Mouse (Mus musculus) layer of hippocampus, postnatal 10 days (tissue): ENCODE measurements around the gene Auts2. TPM values are rescaled to one million over a fixed set of nuclear protein-coding genes. Genes with fewer than 3 reads are reported as not detected.
A peak's percentile ranks its signal among the peaks of the same experiment; 100 is the strongest.

ENCODE experiments used
- DNase-seq, 2 experiments: peaks; one replicate each; pipeline ENCODE4 v3.0.0; 2021; ENCODE audit warnings: low spot score in 2 of 2
- total RNA-seq, 2 experiments: library from RNA; stranded (reverse); gene quantifications; 2 replicates each; pipeline ENCODE4 v1.2.3; 2021

Auts2 gene
- total RNA-seq, 2 experiments from 2014 or later = 137 to 150 TPM

DNA sequence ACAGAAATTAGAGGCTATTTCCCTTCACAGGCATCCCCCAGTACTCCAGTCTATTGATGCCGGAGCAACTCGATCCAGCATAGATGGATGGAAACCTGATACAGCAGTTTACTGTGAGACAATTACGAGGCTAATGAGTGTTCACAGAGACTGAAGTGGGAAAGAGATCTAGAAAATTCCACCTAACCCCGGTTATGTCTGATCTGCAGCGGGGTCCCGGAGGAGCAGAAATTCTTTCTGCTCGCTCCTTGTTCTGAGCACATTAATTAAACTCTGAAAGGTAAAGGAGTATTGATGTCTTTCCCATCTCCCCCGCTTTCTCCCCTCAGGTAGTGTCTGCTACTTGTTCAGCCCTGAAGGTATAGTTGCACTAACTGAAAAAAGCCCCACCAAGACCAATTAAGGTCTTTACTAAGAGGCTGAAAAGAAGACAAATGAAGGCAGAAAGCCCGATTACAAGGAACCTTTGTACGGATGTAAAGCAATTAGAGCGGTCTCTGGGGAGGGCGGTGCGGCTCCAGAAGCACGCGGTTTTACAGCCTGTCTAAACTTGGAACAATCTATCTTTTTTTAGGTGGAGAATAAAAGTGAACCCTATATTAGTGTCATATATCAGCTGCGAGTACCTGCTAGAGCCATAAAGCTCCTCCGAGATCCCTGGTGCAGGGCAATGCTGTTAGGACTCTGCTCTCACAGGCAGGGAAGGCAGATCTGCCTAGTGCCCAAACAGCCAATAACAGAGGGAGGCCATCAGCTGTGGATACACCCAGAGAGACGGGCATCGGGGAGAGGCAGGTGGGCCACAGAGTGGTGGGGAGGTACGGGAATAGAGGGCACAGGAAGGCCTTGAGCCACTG lies 691.3 kb downstream of the Auts2 start:
- DNase-seq = no peak

DNA sequence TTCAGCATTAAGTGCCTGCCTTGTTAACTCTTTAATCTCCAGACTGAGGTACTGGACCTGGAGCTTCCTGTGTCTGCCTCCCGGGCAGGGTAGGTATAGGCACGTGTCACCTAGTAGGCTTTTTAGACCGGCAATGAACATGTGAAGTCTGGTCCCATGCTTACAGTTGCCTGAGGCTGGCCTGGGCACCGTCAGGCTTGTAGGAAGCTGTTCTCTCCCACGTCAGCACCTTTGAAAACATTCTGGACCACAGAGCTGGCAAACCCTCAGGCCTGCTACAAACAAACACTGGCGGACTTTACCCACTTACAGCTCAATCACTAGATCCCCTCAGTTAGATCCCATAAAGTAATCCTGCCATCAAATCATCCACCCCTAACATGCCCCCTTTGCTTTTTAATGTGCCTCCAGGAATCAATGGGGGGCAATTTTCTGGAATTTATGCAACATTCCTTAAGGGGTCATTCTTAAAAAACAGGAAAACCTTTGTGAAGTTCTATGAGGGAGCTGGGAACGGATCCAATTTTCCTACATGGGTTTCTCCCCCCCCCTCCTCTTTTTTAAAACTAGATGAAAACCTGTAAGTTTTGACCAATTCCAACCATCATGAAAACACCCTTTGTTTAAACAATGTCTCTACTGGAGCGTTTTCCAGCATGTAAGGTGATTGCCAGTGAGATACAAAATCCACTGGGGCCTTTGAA lies 692.4 kb downstream of the Auts2 start:
- no peak for DNase-seq

- DNase-seq = no peak
Observed at GRCm38 (mm10) chr5:131849644-131850043, 693.5 kb downstream of the Auts2 start.

DNA sequence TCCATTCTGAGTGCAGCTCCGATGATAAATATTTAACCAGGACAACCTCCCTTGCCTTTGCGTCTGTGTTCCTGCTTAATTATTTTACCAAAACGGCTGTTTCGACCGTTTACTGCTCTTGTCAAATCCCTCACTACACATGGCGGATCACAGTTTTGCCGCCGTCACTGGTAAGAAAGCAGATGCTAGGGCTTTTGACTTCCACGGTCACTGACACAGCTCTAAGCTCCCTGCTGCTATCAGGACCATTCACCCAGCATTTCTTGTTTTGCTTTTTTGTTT lies 698.7 kb downstream of the Auts2 start:
- no peak for DNase-seq

DNA sequence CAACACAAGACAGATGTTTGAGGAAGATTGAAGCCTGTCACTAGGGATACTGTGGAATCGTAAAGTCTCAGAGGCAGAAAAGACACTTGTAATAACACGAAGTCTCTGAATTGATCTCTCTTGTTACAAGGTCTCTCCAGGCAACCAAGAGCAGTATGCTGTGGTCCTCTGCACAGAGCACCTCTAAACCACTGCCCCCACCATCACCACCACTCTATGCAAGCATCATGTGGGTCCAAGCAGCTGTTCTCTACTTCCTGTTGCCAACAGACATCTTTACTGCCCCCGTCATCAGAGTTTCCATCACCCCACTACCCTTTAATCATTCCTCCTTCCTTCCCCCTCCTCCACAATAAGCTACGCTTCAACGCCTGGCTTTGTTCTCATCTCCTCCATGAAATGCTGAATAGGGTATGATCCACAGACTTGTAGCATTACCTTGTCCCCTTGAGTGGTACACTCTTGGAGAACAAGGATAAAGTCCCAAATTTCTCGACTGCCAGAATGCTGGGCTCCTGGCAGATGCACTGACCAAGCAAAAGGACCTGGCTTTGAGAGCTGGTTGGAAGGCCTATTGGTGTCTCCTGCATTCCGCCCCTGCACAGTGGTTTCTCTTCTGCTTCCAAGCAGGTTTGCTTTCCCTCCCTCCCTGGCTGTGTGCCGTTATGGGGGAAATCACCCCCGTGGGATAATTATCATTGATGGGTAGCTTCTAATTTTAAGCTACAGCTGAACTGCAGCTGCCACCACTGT lies 699.2 kb downstream of the Auts2 start:
- no peak for DNase-seq

GRCm38 (mm10) chr5:131839657-131840315 lies 703.4 kb downstream of the Auts2 start:
- no peak for DNase-seq

DNA sequence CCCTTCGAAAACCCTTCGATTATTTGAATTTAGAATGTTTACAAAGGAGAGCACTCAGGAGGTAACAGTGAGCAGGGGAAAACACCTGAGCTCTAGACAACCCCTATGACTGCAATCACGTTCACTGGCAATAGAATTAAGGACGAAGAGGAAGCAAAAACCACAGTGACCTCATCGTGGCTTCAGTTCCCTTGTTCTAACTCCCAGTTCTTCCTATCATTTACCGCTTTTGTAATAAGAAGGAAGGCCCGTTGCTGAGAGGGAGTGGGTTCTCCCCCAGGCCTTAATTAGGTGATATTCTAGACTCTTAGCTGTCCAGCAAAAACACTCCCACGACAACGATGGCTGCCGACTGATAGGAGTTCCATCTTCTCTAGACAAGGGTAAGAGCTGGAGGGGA lies 704.1 kb downstream of the Auts2 start:
- no peak for DNase-seq

DNA sequence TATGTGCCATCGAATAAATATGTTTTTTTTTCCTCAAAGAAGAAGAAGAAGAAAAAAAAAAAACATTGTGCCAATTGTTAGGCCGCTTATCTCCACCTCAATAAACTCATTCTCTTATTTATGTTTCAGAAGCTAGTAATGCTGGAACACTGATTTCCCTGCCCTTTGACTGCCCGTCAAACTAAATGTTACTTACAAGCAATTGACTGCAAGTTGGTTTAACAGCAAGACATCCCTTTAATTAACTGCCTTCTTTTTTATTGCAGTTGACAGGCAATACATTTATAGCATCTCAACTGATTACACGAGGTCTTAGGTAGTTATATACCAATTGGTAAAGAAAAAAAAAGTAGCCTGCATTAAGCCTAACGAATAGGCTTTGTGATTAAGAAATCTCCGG lies 705.1 kb downstream of the Auts2 start:
- no peak for DNase-seq

DNA sequence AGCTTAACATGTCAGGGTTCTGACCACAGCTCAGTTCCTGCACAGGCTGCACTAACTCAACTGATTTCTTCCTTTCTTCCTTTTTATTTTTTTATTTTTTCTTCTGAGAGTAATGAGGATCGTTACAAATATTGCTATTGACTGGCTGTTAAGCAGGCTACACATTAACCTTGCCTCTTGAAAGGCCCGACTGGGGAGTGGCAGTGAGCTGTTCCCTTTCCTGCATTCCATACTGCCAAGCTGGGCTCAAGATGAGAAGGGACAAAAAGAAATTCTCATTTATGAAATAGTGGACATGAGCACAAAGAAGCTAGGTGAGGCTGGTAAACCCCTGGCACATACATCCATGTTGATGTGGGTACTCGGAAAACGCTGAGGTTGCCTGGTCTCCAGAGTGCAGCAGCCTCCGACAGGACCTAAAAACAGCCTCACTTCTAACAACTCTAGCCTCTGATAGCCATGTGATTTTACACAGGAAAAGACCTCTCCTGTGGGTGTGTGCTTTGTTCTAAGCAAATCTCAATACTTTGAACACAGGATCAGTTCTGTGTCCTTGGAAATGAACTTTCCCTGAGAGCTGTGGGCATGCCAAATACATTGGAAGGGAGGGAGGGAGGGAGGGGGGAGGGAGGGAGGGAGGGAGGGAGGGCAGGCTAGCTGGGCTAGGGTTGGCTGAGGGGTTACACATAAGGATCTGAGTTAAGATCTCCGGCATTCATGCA lies 707.0 kb downstream of the Auts2 start:
- DNase-seq = no peak

DNA sequence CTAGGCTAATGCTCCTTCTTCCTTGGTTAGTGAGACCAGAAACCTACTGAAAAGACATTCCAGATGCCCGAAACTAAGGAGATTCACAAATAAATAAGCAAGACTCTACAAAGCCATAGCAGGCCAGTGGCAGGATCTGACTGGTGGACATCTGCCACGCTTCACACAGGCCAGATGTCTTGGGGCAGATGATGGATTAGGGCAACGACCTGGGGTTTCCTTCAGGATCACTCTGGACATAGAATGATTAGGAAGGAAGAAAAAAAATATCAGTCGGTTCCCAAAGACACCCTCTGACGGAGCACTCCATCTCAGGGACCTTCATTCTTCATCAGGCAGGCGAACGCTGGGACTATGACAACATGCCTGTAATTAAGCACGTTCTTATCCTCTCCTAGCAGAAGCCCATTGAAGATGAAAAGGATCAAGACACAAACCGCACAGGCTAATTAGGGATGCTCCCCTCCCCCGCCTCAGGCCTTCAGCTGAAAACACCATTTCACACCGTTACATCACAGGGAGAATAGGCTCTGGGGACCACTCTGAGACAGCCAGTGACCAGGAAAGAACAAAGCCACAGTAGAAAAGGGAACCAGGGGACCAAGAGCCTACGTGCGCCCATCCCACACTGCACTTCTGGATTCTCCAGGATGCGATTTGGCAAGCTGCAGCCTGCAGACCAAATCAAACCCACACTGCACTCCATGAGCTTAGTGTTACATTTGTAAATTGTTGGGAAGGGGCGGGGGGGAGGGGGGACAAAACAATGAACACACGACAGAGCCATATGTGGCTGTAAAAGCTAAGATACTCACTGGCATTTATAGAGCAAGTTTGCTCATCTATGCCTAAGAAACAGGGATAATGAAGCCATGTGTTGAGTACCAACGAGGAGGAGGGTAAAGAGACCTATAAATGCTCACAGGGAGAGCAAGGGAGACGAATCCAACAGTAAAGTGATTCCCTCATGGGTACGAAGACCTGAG lies 710.0 kb downstream of the Auts2 start:
- DNase-seq = no peak

- no peak for DNase-seq
Observed at GRCm38 (mm10) chr5:131830111-131830510, 713.0 kb downstream of the Auts2 start.

GRCm38 (mm10) chr5:131829248-131829647 lies 713.9 kb downstream of the Auts2 start:
- DNase-seq = no peak

DNA sequence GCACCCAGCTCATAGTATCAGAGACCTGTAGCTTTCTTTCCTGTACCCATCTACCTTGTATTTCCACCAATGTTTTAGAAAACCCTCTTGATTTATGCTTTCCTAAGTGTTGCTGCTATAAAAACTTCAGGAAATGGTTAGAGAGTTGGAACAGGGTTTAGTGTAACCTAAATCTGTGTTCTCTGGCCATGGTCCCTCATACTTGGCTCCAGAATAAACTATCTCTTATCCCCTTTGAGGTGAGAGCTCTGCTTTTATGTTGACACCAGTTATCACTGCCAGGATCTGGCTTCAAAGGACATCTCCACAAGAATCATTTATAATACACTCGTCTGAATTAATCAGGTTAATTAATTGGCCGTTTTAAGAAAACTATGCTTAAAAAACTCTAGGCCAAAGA lies 714.5 kb downstream of the Auts2 start:
- no peak for DNase-seq

DNA sequence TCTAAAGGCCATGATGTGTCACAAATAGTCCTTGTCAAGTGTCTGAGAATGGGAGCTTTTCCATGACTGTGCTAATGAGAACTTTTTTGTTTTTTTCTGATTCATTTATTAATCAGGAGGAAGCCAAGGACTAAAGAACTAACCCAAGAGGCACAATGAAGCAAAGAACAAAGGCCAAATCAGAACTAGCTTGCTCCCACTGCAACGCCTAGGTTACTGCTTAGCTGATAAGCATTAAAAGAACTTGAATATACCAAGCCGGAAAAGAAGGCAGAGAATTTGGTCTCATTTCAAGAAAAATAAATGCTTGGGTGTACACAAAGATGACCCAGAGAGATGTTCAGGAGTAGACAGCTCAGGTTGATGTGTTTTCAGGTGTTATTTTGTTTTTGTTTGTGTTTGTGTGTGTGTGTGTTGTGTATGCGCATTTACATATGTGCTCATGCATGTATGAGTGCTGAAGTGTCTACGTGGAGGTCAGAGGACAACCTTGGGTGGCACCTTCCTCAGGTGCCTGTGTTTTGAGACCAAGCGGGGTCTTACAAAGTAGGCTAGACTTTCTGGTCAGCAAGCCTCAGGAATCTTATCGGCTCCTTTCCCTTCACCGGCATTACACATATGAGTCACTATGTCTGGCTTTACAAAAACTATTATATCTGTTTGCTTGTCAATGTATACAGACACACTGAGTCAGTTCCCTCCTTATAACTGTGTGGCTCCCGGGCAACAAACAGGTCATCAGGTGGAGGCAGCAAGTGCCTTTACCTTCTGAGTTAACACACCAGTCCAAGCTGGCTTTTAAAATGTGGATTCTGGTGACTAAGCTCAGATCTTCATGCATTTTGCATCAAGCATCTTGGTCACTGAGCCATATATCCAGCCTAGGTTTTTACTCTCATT lies 716.5 kb downstream of the Auts2 start:
- DNase-seq = no peak

- no peak for DNase-seq
Observed at GRCm38 (mm10) chr5:131825421-131825820, 717.7 kb downstream of the Auts2 start.

- peak; percentile 40 to 55 for DNase-seq
Observed at GRCm38 (mm10) chr5:131824197-131824991, 718.8 kb downstream of the Auts2 start.

GRCm38 (mm10) chr5:131821461-131821860 lies 721.7 kb downstream of the Auts2 start:
- DNase-seq = no peak

- peak in 1 of 2 experiments; percentile 37 for DNase-seq
Observed at GRCm38 (mm10) chr5:131819251-131819691, 723.9 kb downstream of the Auts2 start.
